In the genomic region with DNA sequence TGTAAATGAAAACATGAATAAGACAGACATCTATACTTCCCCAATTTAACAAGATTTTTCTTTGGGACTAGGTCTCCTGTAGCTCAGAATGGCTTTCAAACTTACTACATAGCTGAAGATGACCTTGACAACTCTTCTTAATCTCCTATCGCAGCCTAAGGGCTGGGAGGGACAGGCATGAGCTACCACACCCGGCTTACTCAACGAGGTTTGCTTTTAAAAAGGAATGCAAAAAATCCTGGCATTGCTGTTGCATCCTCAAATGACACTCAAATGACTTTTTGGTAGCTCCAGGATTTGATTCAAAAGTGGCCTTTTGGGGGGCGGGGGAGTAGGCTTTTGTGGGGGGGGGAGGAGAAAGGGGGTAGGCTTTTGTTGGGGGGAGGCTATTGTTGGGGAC, we compare ENCODE assay signal across 30 mouse cellular contexts. TPM values are rescaled to one million over a fixed set of nuclear protein-coding genes. Genes with fewer than 3 reads are reported as not detected.
DNase-seq lines count a peak whose midpoint lies in the region; ATAC-seq and TF ChIP-seq lines count a peak whose summit lies in the region.
"Had no signal": no experiment of that assay in that cellular context is flagged by ENCODE, and none has a peak within 500 bp of the region (broad histone marks: within the 10 kb centered on the region; RNA-seq: fewer than 3 reads in every experiment).

No protein-coding gene starts in this region.

- no peaks in the 10 kb centered on the region for H3K9me3 ChIP-seq in ES-Bruce4 (replicated peaks; ENCODE audit: control insufficient read depth, insufficient read depth, low read length, poor library complexity, severe bottlenecking)
- no peaks in the 10 kb centered on the region for H3K9me3 ChIP-seq in liver, embryonic 16.5 days (replicated peaks; ENCODE audit: control insufficient read depth, low read length)
- H3K9me3 ChIP-seq: hindbrain, embryonic 13.5 days; limb, embryonic 10.5 days; limb, embryonic 15.5 days; lung, embryonic 15.5 days; megakaryocyte, embryonic 14.5 days; midbrain, embryonic 12.5 days; neural tube, embryonic 15.5 days had no signal

- peak; percentile 89 for TF ChIP-seq EP300 in ES-Bruce4 (IDR thresholded peaks at IDR 0.05; ENCODE audit: insufficient read depth, low read depth, low read length)

- WGBS in liver, embryonic 16.5 days (ENCODE audit: insufficient replicate concordance): 13% methylated on average over 4 of the region's 4 CpGs

- 0 out of 2 replicates have a peak overlapping the region, but pooled peaks have one; percentile 34 for H3K9ac ChIP-seq in ES-Bruce4 (ENCODE audit: low read depth, poor library complexity, severe bottlenecking)
- peak overlapping the region; percentile 26; the same call in 1 of the 2 replicates for H3K9ac ChIP-seq in liver, embryonic 16.5 days (ENCODE audit: low read depth, low read length)
- H3K9ac ChIP-seq: hindbrain, embryonic 13.5 days; limb, embryonic 15.5 days; lung, embryonic 15.5 days; midbrain, embryonic 12.5 days; neural tube, embryonic 15.5 days had no signal

- peaks cover 3% of the 10 kb centered on the region for H3K4me1 ChIP-seq in ES-Bruce4 (ENCODE audit: control insufficient read depth, insufficient read depth, low read length)
- peaks cover 33% of the 10 kb centered on the region for H3K4me1 ChIP-seq in liver, embryonic 16.5 days (ENCODE audit: control insufficient read depth, low read depth, low read length)

- ATAC-seq in liver, embryonic 16.5 days (ENCODE audit: low read depth): no peak
- ATAC-seq: forebrain, embryonic 14.5 days; intestine, embryonic 16.5 days had no signal

- TF ChIP-seq CTCF in ES-Bruce4 (IDR thresholded peaks at IDR 0.05; ENCODE audit: low read depth, low read length): no peak

- TF ChIP-seq POLR2A in ES-Bruce4 (IDR thresholded peaks at IDR 0.05; ENCODE audit: insufficient read depth, low read length): no peak

- intact Hi-C loops in heart, postnatal 25 days (cut with DNase I): no loop called here

- no peaks in the 10 kb centered on the region for H3K27me3 ChIP-seq in ES-Bruce4 (ENCODE audit: control insufficient read depth, insufficient read depth, low read length, poor library complexity, severe bottlenecking)
- no peaks in the 10 kb centered on the region for H3K27me3 ChIP-seq in liver, embryonic 16.5 days (ENCODE audit: control insufficient read depth, insufficient read depth, low read depth, low read length)
- H3K27me3 ChIP-seq: hindbrain, embryonic 13.5 days; limb, embryonic 15.5 days; lung, embryonic 15.5 days; megakaryocyte, embryonic 14.5 days; midbrain, embryonic 12.5 days; neural tube, embryonic 15.5 days had no signal

- DNase-seq in heart, adult 11 months: peak; percentile 70
- DNase-seq in heart, postnatal 25 days (ENCODE audit: low spot score): no peak
- peak; percentile 87 for DNase-seq in ZHBTc4 (ENCODE audit: low read depth, low spot score)
- DNase-seq in embryo, embryonic 11 days: no peak
- no peak for DNase-seq in adrenal gland, adult 2 months
- DNase-seq: adrenal gland, postnatal 36 days; cerebellum, adult 18-20 months; cerebellum, postnatal 10 days; gastrocnemius, postnatal 14 days; heart, adult 18-20 months; heart, postnatal 4 days; kidney, adult 8-10 months; kidney, postnatal 4 days; layer of hippocampus, postnatal 36 days; lung, postnatal 4 days; retina, postnatal 1 day; right cerebral cortex, postnatal 14 days had no signal

- peak overlapping the region; percentile 33 for H3K4me2 ChIP-seq in liver, embryonic 16.5 days (ENCODE audit: low read depth, low read length)
- H3K4me2 ChIP-seq: heart, embryonic 11.5 days; hindbrain, embryonic 13.5 days; limb, embryonic 15.5 days; lung, embryonic 15.5 days; midbrain, embryonic 12.5 days; neural tube, embryonic 15.5 days had no signal

- 0 out of 2 replicates have a peak, but pooled peaks cover 3% of the 10 kb centered on the region for H3K36me3 ChIP-seq in ES-Bruce4 (ENCODE audit: control insufficient read depth, insufficient read depth, low read length, poor library complexity, severe bottlenecking)
- no peaks in the 10 kb centered on the region for H3K36me3 ChIP-seq in liver, embryonic 16.5 days (ENCODE audit: control insufficient read depth, insufficient read depth)
- H3K36me3 ChIP-seq: hindbrain, embryonic 13.5 days; limb, embryonic 15.5 days; lung, embryonic 15.5 days; midbrain, embryonic 12.5 days; neural tube, embryonic 15.5 days had no signal

- no peak overlapping the region for H3K4me3 ChIP-seq in ES-Bruce4 (ENCODE audit: low read depth, low read length)
- no peak overlapping the region for H3K4me3 ChIP-seq in liver, embryonic 16.5 days (ENCODE audit: low read depth, low read length)
- H3K4me3 ChIP-seq: hindbrain, embryonic 13.5 days; limb, embryonic 10.5 days; limb, embryonic 15.5 days; lung, embryonic 15.5 days; midbrain, embryonic 12.5 days; neural tube, embryonic 15.5 days had no signal

- no peak overlapping the region for H3K27ac ChIP-seq in ES-Bruce4 (ENCODE audit: insufficient read depth, low read length)
- peak overlapping the region; percentile 56; the same call in 1 of the 2 replicates for H3K27ac ChIP-seq in liver, embryonic 16.5 days (ENCODE audit: low read length)
- H3K27ac ChIP-seq: hindbrain, embryonic 13.5 days; kidney, postnatal 0 days; limb, embryonic 10.5 days; limb, embryonic 15.5 days; lung, embryonic 15.5 days; midbrain, embryonic 12.5 days; neural tube, embryonic 15.5 days had no signal

RNA-seq across cellular contexts. Expression of gene Usp24, which starts 2.1 kb away (rescaled TPM):
- 10 to 100 TPM; 41.9 to 43.6 TPM for total RNA-seq in heart, postnatal 25 days (2021)
- 62.7 and 64.0 TPM in 2 replicates for polyA plus RNA-seq in ES-Bruce4 (2011; ENCODE audit: insufficient read depth, insufficient read length, low read depth, missing spikeins)
- 3.5 and 3.8 TPM in 2 replicates for polyA plus RNA-seq in liver, embryonic 16.5 days (2015; fragmentation: Nextera tagmentation; extraction: Ambion mirVana)
- 10 to 100 TPM; 32.9 to 34.0 TPM for total RNA-seq in adrenal gland, adult 2 months (2021)
- 8.5 and 10.7 TPM in 2 replicates for polyA plus RNA-seq in adrenal gland, adult 2 months (2012; rRNA removed)

Comparison
In these comparisons a context has a peak if more than half of its experiments do, and no peak if none do; other contexts are left out.
1. DNase-seq: peak in heart, adult 11 months (single experiment) and ZHBTc4 (single experiment); none in heart, postnatal 25 days (single experiment), embryo, embryonic 11 days (single experiment) and adrenal gland, adult 2 months (single experiment).